Mouse (Mus musculus): ENCODE measurements around the gene 1810043G02Rik. TPM values are rescaled to one million over a fixed set of nuclear protein-coding genes. Genes with fewer than 3 reads are reported as not detected.

Gene 1810043G02Rik
- polyA plus RNA-seq, 1 experiment from 2014 or later = 48.3 TPM

GRCm38 (mm10) chr10:77974811-77975210 is 3.5 kb upstream of the 1810043G02Rik start:
- Histone ChIP-seq H3K27ac (no peak overlapping the region), H3K4me1 (peaks cover 16% of the 10 kb centered on the region), H3K4me2 (no peak overlapping the region), H3K27me3 (replicated peaks) (0 out of 2 replicates have a peak, but pooled peaks cover 3% of the 10 kb centered on the region), H3K36me3 (replicated peaks) (no peaks in the 10 kb centered on the region), H3K9me3 (no peaks in the 10 kb centered on the region), H3K9ac (no peak overlapping the region), H3K4me3 (no peak overlapping the region)
- WGBS = 81% methylated on average over 5 of the region's 5 CpGs
- no peak for ATAC-seq (replicated peaks)

- H3K4me3 ChIP-seq = no peak overlapping the region
- no peak overlapping the region for H3K9ac ChIP-seq
- H3K9me3 ChIP-seq = no peaks in the 10 kb centered on the region
- peaks cover 15% of the 10 kb centered on the region for H3K4me1 ChIP-seq
- H3K4me2 ChIP-seq = no peak overlapping the region
- ATAC-seq (replicated peaks) = no peak
- H3K27ac ChIP-seq = no peak overlapping the region
- WGBS = 53% methylated on average over 4 of the region's 4 CpGs
- H3K27me3 ChIP-seq (replicated peaks) = no peaks in the 10 kb centered on the region
- no peaks in the 10 kb centered on the region for H3K36me3 ChIP-seq (replicated peaks)
These were observed 2.7 kb upstream of the 1810043G02Rik start for GRCm38 (mm10) chr10:77975653-77976052.

GRCm38 (mm10) chr10:77976458-77977150 is 1.7 kb upstream of the 1810043G02Rik start:
- no peaks in the 10 kb centered on the region for H3K36me3 ChIP-seq (replicated peaks)
- H3K9me3 ChIP-seq = no peaks in the 10 kb centered on the region
- H3K27me3 ChIP-seq (replicated peaks) = no peaks in the 10 kb centered on the region
- WGBS = 76% methylated on average over 8 of the region's 8 CpGs
- no peak overlapping the region for H3K4me2 ChIP-seq
- H3K4me1 ChIP-seq = peaks cover 15% of the 10 kb centered on the region
- no peak for ATAC-seq (replicated peaks)
- H3K4me3 ChIP-seq = no peak overlapping the region
- H3K9ac ChIP-seq = no peak overlapping the region
- H3K27ac ChIP-seq = no peak overlapping the region

GRCm38 (mm10) chr10:77984660-77985059 is 6.3 kb downstream of the 1810043G02Rik start:
- peak; percentile 55 for ATAC-seq (replicated peaks)
- Histone ChIP-seq H3K9ac (no peak overlapping the region), H3K9me3 (no peaks in the 10 kb centered on the region), H3K4me2 (no peak overlapping the region), H3K27ac (no peak overlapping the region), H3K4me3 (no peak overlapping the region), H3K4me1 (0 out of 2 replicates have a peak, but pooled peaks cover 2% of the 10 kb centered on the region), H3K27me3 (replicated peaks) (no peaks in the 10 kb centered on the region), H3K36me3 (replicated peaks) (peaks cover 26% of the 10 kb centered on the region)
- WGBS = 0% methylated on average over 4 of the region's 4 CpGs

- Histone ChIP-seq H3K9me3 (no peaks in the 10 kb centered on the region), H3K4me2 (no peak overlapping the region), H3K4me3 (no peak overlapping the region), H3K27me3 (replicated peaks) (no peaks in the 10 kb centered on the region), H3K27ac (no peak overlapping the region), H3K9ac (no peak overlapping the region), H3K4me1 (no peaks in the 10 kb centered on the region), H3K36me3 (replicated peaks) (peaks cover 37% of the 10 kb centered on the region)
- 76% methylated on average over 5 of the region's 5 CpGs for WGBS
- ATAC-seq (replicated peaks) = no peak
These were observed 7.5 kb downstream of the 1810043G02Rik start for GRCm38 (mm10) chr10:77985775-77986174.

- Histone ChIP-seq H3K36me3 (replicated peaks) (peaks cover 47% of the 10 kb centered on the region), H3K4me2 (no peak overlapping the region), H3K27me3 (replicated peaks) (no peaks in the 10 kb centered on the region), H3K27ac (no peak overlapping the region), H3K9ac (no peak overlapping the region), H3K9me3 (no peaks in the 10 kb centered on the region), H3K4me1 (no peaks in the 10 kb centered on the region), H3K4me3 (no peak overlapping the region)
- no peak for ATAC-seq (replicated peaks)
- 82% methylated on average over 3 of the region's 3 CpGs for WGBS
These were observed 17.3 kb downstream of the 1810043G02Rik start for GRCm38 (mm10) chr10:77995639-77996038.

GRCm38 (mm10) chr10:78000200-78000599 is 21.9 kb downstream of the 1810043G02Rik start:
- H3K9ac ChIP-seq = no peak overlapping the region
- 98% methylated on average over 5 of the region's 5 CpGs for WGBS
- ATAC-seq (replicated peaks) = no peak
- H3K4me2 ChIP-seq = no peak overlapping the region
- H3K27ac ChIP-seq = no peak overlapping the region
- H3K9me3 ChIP-seq = no peaks in the 10 kb centered on the region
- no peaks in the 10 kb centered on the region for H3K27me3 ChIP-seq (replicated peaks)
- no peaks in the 10 kb centered on the region for H3K4me1 ChIP-seq
- H3K36me3 ChIP-seq (replicated peaks) = peaks cover 24% of the 10 kb centered on the region; the same call in 1 of the 2 replicates
- H3K4me3 ChIP-seq = no peak overlapping the region

- no peak overlapping the region for H3K4me2 ChIP-seq
- 94% methylated on average over 11 of the region's 11 CpGs for WGBS
- peaks cover 9% of the 10 kb centered on the region for H3K4me1 ChIP-seq
- H3K36me3 ChIP-seq (replicated peaks) = peaks cover 19% of the 10 kb centered on the region; the same call in 1 of the 2 replicates
- no peak for ATAC-seq (replicated peaks)
- H3K4me3 ChIP-seq = no peak overlapping the region
- H3K27me3 ChIP-seq (replicated peaks) = no peaks in the 10 kb centered on the region
- no peak overlapping the region for H3K27ac ChIP-seq
- H3K9ac ChIP-seq = no peak overlapping the region
- H3K9me3 ChIP-seq = no peaks in the 10 kb centered on the region
These were observed 23.5 kb downstream of the 1810043G02Rik start for GRCm38 (mm10) chr10:78001796-78002195.

GRCm38 (mm10) chr10:78002316-78002715 is 24.0 kb downstream of the 1810043G02Rik start:
- Histone ChIP-seq H3K4me1 (peaks cover 14% of the 10 kb centered on the region), H3K27ac (no peak overlapping the region), H3K9ac (no peak overlapping the region), H3K4me3 (no peak overlapping the region), H3K9me3 (no peaks in the 10 kb centered on the region), H3K4me2 (no peak overlapping the region), H3K36me3 (replicated peaks) (peaks cover 18% of the 10 kb centered on the region; the same call in 1 of the 2 replicates), H3K27me3 (replicated peaks) (no peaks in the 10 kb centered on the region)
- 92% methylated on average over 2 of the region's 2 CpGs for WGBS
- no peak for ATAC-seq (replicated peaks)

GRCm38 (mm10) chr10:78004479-78005100 is 26.3 kb downstream of the 1810043G02Rik start:
- peaks cover 31% of the 10 kb centered on the region for H3K4me1 ChIP-seq
- no peaks in the 10 kb centered on the region for H3K9me3 ChIP-seq
- H3K27me3 ChIP-seq (replicated peaks) = no peaks in the 10 kb centered on the region
- peaks cover 12% of the 10 kb centered on the region; the same call in 1 of the 2 replicates for H3K36me3 ChIP-seq (replicated peaks)
- H3K4me3 ChIP-seq = no peak overlapping the region
- no peak overlapping the region for H3K27ac ChIP-seq
- H3K9ac ChIP-seq = no peak overlapping the region
- 88% methylated on average over 3 of the region's 3 CpGs for WGBS
- ATAC-seq (replicated peaks) = no peak
- no peak overlapping the region for H3K4me2 ChIP-seq

GRCm38 (mm10) chr10:78005791-78006438 is 27.6 kb downstream of the 1810043G02Rik start:
- WGBS = 90% methylated on average over 4 of the region's 4 CpGs
- no peak overlapping the region for H3K27ac ChIP-seq
- no peak overlapping the region for H3K9ac ChIP-seq

GRCm38 (mm10) chr10:78007203-78007602 is 28.9 kb downstream of the 1810043G02Rik start:
- Histone ChIP-seq H3K27me3 (replicated peaks) (no peaks in the 10 kb centered on the region; the same call in 1 of the 2 replicates), H3K4me1 (peaks cover 35% of the 10 kb centered on the region), H3K36me3 (replicated peaks) (no peaks in the 10 kb centered on the region; the same call in 1 of the 2 replicates), H3K27ac (no peak overlapping the region), H3K4me3 (no peak overlapping the region), H3K9ac (no peak overlapping the region), H3K4me2 (peak overlapping the region; percentile 13; the same call in 1 of the 2 replicates), H3K9me3 (no peaks in the 10 kb centered on the region)
- 55% methylated on average over 7 of the region's 7 CpGs for WGBS
- no peak for ATAC-seq (replicated peaks)

More at GRCm38 (mm10) chr10:78005791-78006438, 27.6 kb downstream of the 1810043G02Rik start:
- Histone ChIP-seq H3K9me3 (no peaks in the 10 kb centered on the region), H3K4me2 (no peak overlapping the region), H3K4me3 (no peak overlapping the region), H3K27me3 (replicated peaks) (no peaks in the 10 kb centered on the region; the same call in 1 of the 2 replicates), H3K4me1 (peaks cover 35% of the 10 kb centered on the region), H3K36me3 (replicated peaks) (no peaks in the 10 kb centered on the region; the same call in 1 of the 2 replicates)
- no peak for ATAC-seq (replicated peaks)
